Mouse (Mus musculus) liver, embryonic 12.5 days (tissue): ENCODE results near the gene Hira. TPM values are rescaled to one million over a fixed set of nuclear protein-coding genes. Genes with fewer than 3 reads are reported as not detected.
"Not testable (repeated sequence)": the region's sequence is repeated elsewhere in the genome, so short reads cannot be mapped to it uniquely, and the experiment has no call there.

Source experiments
- ATAC-seq: fragments of 200-750 bp; cut with Nextera tagmentation; 2 replicates; pipeline ENCODE4 v1.8.0; 2017; ENCODE audit warnings: moderate number of reproducible peaks, mild to moderate bottlenecking, moderate library complexity
- H3K27ac ChIP-seq: fragments of 300-500 bp; sonication (generic); 2 replicates; pipeline ENCODE4 v1.5.1; 2016; ENCODE audit warnings: mild to moderate bottlenecking
- H3K27me3 ChIP-seq: fragments of 300-500 bp; sonication (generic); replicated peaks from 2 replicates; pipeline ENCODE4 v1.6.1; 2016; ENCODE audit warnings: mild to moderate bottlenecking, moderate library complexity
- H3K36me3 ChIP-seq: fragments of 300-500 bp; sonication (generic); 2 replicates; pipeline ENCODE4 v1.6.1; 2016; ENCODE audit warnings: mild to moderate bottlenecking, moderate library complexity
- H3K4me1 ChIP-seq: fragments of 300-500 bp; sonication (generic); 2 replicates; pipeline ENCODE4 v1.6.1; 2016
- H3K4me2 ChIP-seq: fragments of 300-500 bp; sonication (generic); 2 replicates; pipeline ENCODE4 v1.6.1; 2016; ENCODE audit warnings: mild to moderate bottlenecking, moderate library complexity
- H3K4me3 ChIP-seq: fragments of 300-500 bp; sonication (generic); 2 replicates; pipeline ENCODE4 v1.5.1; 2016; ENCODE audit warnings: mild to moderate bottlenecking, moderate library complexity
- H3K9ac ChIP-seq: fragments of 300-500 bp; sonication (generic); 2 replicates; pipeline ENCODE4 v1.6.1; 2016; ENCODE audit warnings: mild to moderate bottlenecking, moderate library complexity
- H3K9me3 ChIP-seq: fragments of 300-500 bp; sonication (generic); replicated peaks from 2 replicates; pipeline ENCODE4 v1.6.1; 2016; ENCODE audit warnings: mild to moderate bottlenecking, moderate library complexity
- WGBS: fragments of 180-500 bp; shearing (Covaris S2); methylation state at CpG from one replicate; pipeline ENCODE4 v1.1.7; 2016; ENCODE audit not compliant: insufficient replicate concordance; 5-methylcytosine and 5-hydroxymethylcytosine counted together
- polyA plus RNA-seq: library from polyadenylated mRNA; unstranded; fragments of >200 nt; fragmentation: Nextera tagmentation; extraction: Ambion mirVana; gene quantifications from 2 replicates; pipeline ENCODE4 v1.2.1, GENCODE M21; 2016

The Hira gene
- polyA plus RNA-seq, 1 experiment from 2014 or later = 13.6 TPM

DNA sequence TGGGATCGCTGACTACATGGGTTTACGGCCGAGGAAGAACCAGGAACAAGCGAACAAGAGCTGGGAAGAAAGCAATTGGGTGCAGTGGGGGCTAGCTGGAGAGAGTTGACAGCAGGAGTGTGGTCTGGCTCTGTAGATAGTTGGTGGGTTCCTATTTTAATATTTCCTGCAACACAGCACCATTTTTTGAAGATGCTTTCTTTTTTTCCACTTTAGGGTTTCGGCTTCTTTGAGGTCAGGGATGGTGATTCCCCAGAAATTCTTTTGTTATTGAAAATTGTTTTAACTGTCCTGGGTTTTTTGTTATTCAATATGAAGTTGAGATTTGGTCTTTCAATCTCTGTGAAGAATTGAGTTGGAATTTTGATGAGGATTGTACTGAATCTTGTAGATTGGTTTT lies 110.0 kb downstream of the Hira start:
- 73% methylated on average over 5 of the region's 5 CpGs for WGBS
- Histone ChIP-seq H3K4me1 (no peaks in the 10 kb centered on the region), H3K4me2 (no peak overlapping the region), H3K27me3 (no peaks in the 10 kb centered on the region), H3K9ac (no peak overlapping the region), H3K9me3 (no peaks in the 10 kb centered on the region), H3K4me3 (no peak overlapping the region), H3K27ac (no peak overlapping the region), H3K36me3 (no peaks in the 10 kb centered on the region)
- ATAC-seq = no peak

GRCm38 (mm10) chr16:19002610-19003389 lies 126.0 kb downstream of the Hira start:
- H3K4me1 ChIP-seq, H3K36me3 ChIP-seq, H3K27me3 ChIP-seq, ATAC-seq, H3K27ac ChIP-seq, H3K4me2 ChIP-seq, H3K4me3 ChIP-seq, H3K9ac ChIP-seq, H3K9me3 ChIP-seq: not testable (repeated sequence)
- WGBS = 45% methylated on average over 2 of the region's 2 CpGs

DNA sequence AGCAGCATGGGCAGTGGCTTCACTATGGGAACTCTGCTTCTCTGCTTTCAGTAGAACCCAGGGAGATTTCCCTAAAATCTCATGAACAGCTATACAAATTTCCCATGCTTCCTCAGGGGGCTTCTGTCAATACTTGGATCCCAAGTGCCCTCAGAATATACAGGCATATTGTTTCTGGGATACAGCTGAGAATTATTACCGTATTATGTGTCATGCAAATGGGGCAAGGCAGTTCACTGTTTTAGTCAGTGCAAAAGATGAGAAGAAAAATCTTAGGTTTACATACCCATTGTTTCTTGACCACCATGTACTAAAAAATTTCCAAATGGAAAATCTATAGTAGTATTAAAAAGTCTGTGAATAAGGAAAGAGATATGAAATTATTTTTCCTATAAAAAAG lies 126.9 kb downstream of the Hira start:
- no peak overlapping the region for H3K27ac ChIP-seq
- H3K4me3 ChIP-seq = no peak overlapping the region
- no peaks in the 10 kb centered on the region for H3K4me1 ChIP-seq
- WGBS = 67% methylated on average over 1 of the region's 1 CpGs
- H3K4me2 ChIP-seq = no peak overlapping the region
- no peaks in the 10 kb centered on the region for H3K36me3 ChIP-seq
- ATAC-seq = no peak
- H3K9me3 ChIP-seq = no peaks in the 10 kb centered on the region
- H3K27me3 ChIP-seq = no peaks in the 10 kb centered on the region
- H3K9ac ChIP-seq = no peak overlapping the region

GRCm38 (mm10) chr16:19005298-19005697 lies 128.5 kb downstream of the Hira start:
- no peaks in the 10 kb centered on the region for H3K4me1 ChIP-seq
- no peak overlapping the region for H3K9ac ChIP-seq
- no peak overlapping the region for H3K4me2 ChIP-seq
- H3K27me3 ChIP-seq = no peaks in the 10 kb centered on the region
- no peaks in the 10 kb centered on the region for H3K36me3 ChIP-seq
- 48% methylated on average over 3 of the region's 3 CpGs for WGBS
- H3K4me3 ChIP-seq = no peak overlapping the region
- H3K9me3 ChIP-seq = no peaks in the 10 kb centered on the region
- ATAC-seq = no peak
- H3K27ac ChIP-seq = no peak overlapping the region

GRCm38 (mm10) chr16:19006715-19007114 lies 129.9 kb downstream of the Hira start:
- no peak for ATAC-seq

GRCm38 (mm10) chr16:19007186-19007591 lies 130.4 kb downstream of the Hira start:
- not testable (repeated sequence) for H3K36me3 ChIP-seq, H3K9me3 ChIP-seq, H3K4me3 ChIP-seq, H3K27me3 ChIP-seq, H3K9ac ChIP-seq, H3K4me2 ChIP-seq, ATAC-seq, H3K4me1 ChIP-seq, H3K27ac ChIP-seq
- 24% methylated on average over 1 of the region's 1 CpGs for WGBS

More at GRCm38 (mm10) chr16:19006715-19007114, 129.9 kb downstream of the Hira start:
- H3K9me3 ChIP-seq = no peaks in the 10 kb centered on the region
- no peak overlapping the region for H3K27ac ChIP-seq
- no peaks in the 10 kb centered on the region for H3K27me3 ChIP-seq
- H3K4me2 ChIP-seq = no peak overlapping the region
- H3K9ac ChIP-seq = no peak overlapping the region
- H3K4me1 ChIP-seq = no peaks in the 10 kb centered on the region
- H3K36me3 ChIP-seq = no peaks in the 10 kb centered on the region
- 53% methylated on average over 1 of the region's 1 CpGs for WGBS
- no peak overlapping the region for H3K4me3 ChIP-seq

- 45% methylated on average over 2 of the region's 2 CpGs for WGBS
- Histone ChIP-seq H3K27me3 (no peaks in the 10 kb centered on the region), H3K4me2 (no peak overlapping the region), H3K27ac (no peak overlapping the region), H3K36me3 (no peaks in the 10 kb centered on the region), H3K9ac (no peak overlapping the region), H3K9me3 (no peaks in the 10 kb centered on the region), H3K4me3 (no peak overlapping the region), H3K4me1 (no peaks in the 10 kb centered on the region)
- ATAC-seq = no peak
Observed at GRCm38 (mm10) chr16:19010710-19011109, 133.9 kb downstream of the Hira start.

DNA sequence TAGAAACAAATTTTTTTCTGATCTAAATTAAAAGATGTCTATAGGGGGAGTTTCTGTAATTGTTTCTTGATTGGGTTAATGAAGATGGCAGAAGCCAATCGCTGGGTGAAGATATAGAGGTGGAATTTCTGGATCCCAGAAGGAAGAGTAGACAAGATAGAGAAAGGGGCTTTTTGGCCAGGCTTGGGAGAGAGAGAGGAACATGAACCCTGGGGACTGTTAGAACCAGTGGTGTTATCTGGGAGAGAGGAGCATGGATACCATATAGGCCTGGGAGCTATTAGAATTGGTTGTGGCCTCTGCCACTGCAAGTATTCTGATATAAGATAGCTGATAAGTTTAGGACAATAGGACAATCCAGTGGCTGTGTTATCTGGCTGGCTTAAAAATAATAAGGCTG lies 136.7 kb downstream of the Hira start:
- ATAC-seq = no peak
- WGBS = 56% methylated on average over 1 of the region's 1 CpGs

GRCm38 (mm10) chr16:19014650-19015049 lies 137.8 kb downstream of the Hira start:
- Histone ChIP-seq H3K4me1 (no peaks in the 10 kb centered on the region), H3K9ac (no peak overlapping the region), H3K4me2 (no peak overlapping the region), H3K9me3 (no peaks in the 10 kb centered on the region), H3K27ac (no peak overlapping the region), H3K36me3 (no peaks in the 10 kb centered on the region), H3K27me3 (no peaks in the 10 kb centered on the region), H3K4me3 (no peak overlapping the region)
- no peak for ATAC-seq

More for the DNA sequence above, 136.7 kb downstream of the Hira start:
- Histone ChIP-seq H3K27ac (no peak overlapping the region), H3K4me1 (no peaks in the 10 kb centered on the region), H3K9ac (no peak overlapping the region), H3K4me2 (no peak overlapping the region), H3K36me3 (no peaks in the 10 kb centered on the region), H3K9me3 (no peaks in the 10 kb centered on the region), H3K27me3 (no peaks in the 10 kb centered on the region), H3K4me3 (no peak overlapping the region)

Other genes starting within 250 kb of the Hira start
- gene Sept5, start 247.1 kb upstream of the Hira start, polyA plus RNA-seq = 2.6 and 2.8 TPM in 2 replicates
- gene Cldn5, start 100.2 kb upstream of the Hira start, polyA plus RNA-seq = 10.7 and 11.8 TPM in 2 replicates
- 53.8 and 57.5 TPM in 2 replicates for gene Ufd1, start 65.3 kb upstream of the Hira start, polyA plus RNA-seq
- gene Cdc45, start 65.0 kb upstream of the Hira start, polyA plus RNA-seq = 54.2 and 55.9 TPM in 2 replicates
- 32.3 and 32.8 TPM in 2 replicates for gene 2510002D24Rik, start 40.5 kb upstream of the Hira start, polyA plus RNA-seq
- not detected in 2 replicates for gene Gm28539, start 40.5 kb upstream of the Hira start, polyA plus RNA-seq
- 96.1 and 99.3 TPM in 2 replicates for gene Mrpl40, start 175 bp upstream of the Hira start, polyA plus RNA-seq